Mouse (Mus musculus) neural tube, embryonic 11.5 days (tissue): ENCODE data around the gene Rnf41. TPM values are rescaled to one million over a fixed set of nuclear protein-coding genes. Genes with fewer than 3 reads are reported as not detected.
A peak's percentile ranks its signal among the peaks of the same experiment; 100 is the strongest.

Source experiments
- ATAC-seq: fragments of 200-750 bp; cut with Nextera tagmentation; 2 replicates; pipeline ENCODE4 v1.8.0; 2017; ENCODE audit warnings: moderate number of reproducible peaks, mild to moderate bottlenecking, moderate TSS enrichment, moderate library complexity; ENCODE audit not compliant: insufficient read depth, low FRiP score, low TSS enrichment
- DNase-seq: peaks from one replicate; pipeline ENCODE4 v3.0.0-alpha.2; 2015; ENCODE audit warnings: low spot score
- H3K27ac ChIP-seq: fragments of 300-500 bp; sonication (generic); 2 replicates; pipeline ENCODE4 v1.5.1; 2014; ENCODE audit warnings: low read depth, mild to moderate bottlenecking, low read length
- H3K27me3 ChIP-seq: fragments of 300-500 bp; sonication (generic); 2 replicates; pipeline ENCODE4 v1.6.1; 2014; ENCODE audit warnings: mild to moderate bottlenecking, low read length, mixed read lengths; ENCODE audit not compliant: control insufficient read depth, insufficient read depth
- H3K36me3 ChIP-seq: fragments of 300-500 bp; sonication (generic); 2 replicates; pipeline ENCODE4 v1.6.1; 2014; ENCODE audit warnings: mild to moderate bottlenecking, low read length, moderate library complexity, mixed read lengths; ENCODE audit not compliant: control insufficient read depth, insufficient read depth
- H3K4me1 ChIP-seq: fragments of 300-500 bp; sonication (generic); 2 replicates; pipeline ENCODE4 v1.6.1; 2014; ENCODE audit warnings: low read length, mixed read lengths; ENCODE audit not compliant: control insufficient read depth, insufficient read depth
- H3K4me2 ChIP-seq: fragments of 300-500 bp; sonication (generic); 2 replicates; pipeline ENCODE4 v1.6.1; 2014; ENCODE audit warnings: low read depth, mild to moderate bottlenecking, moderate library complexity
- H3K4me3 ChIP-seq: fragments of 300-500 bp; sonication (generic); 2 replicates; pipeline ENCODE4 v1.5.1; 2014; ENCODE audit warnings: low read depth, low read length
- H3K9ac ChIP-seq: fragments of 300-500 bp; sonication (generic); 2 replicates; pipeline ENCODE4 v1.6.1; 2014; ENCODE audit warnings: mild to moderate bottlenecking, low read length
- H3K9me3 ChIP-seq: fragments of 300-500 bp; sonication (generic); 2 replicates; pipeline ENCODE4 v1.6.1; 2016; ENCODE audit warnings: low read length; ENCODE audit not compliant: control insufficient read depth
- WGBS: fragments of 180-500 bp; shearing (Covaris S2); extraction: QIAGEN DNeasy Blood & Tissue Kit; methylation state at CpG from one replicate; pipeline ENCODE4 v1.1.7; 2014; 5-methylcytosine and 5-hydroxymethylcytosine counted together
- polyA plus RNA-seq: library from polyadenylated mRNA; unstranded; fragments of >200 nt; fragmentation: Nextera tagmentation; extraction: Ambion mirVana; gene quantifications from 2 replicates; pipeline ENCODE4 v1.2.1, GENCODE M21; 2014

Gene Rnf41
- polyA plus RNA-seq, 1 experiment from 2014 or later = 46.8 TPM

GRCm38 (mm10) chr10:128441324-128442119, 30.1 kb downstream of the Rnf41 start:
- DNase-seq (no peak), ATAC-seq (no peak)
- H3K9me3 ChIP-seq = no peaks in the 10 kb centered on the region
- no peak overlapping the region for H3K9ac ChIP-seq
- peaks cover 18% of the 10 kb centered on the region for H3K36me3 ChIP-seq
- H3K4me3 ChIP-seq = no peak overlapping the region
- no peak overlapping the region for H3K4me2 ChIP-seq
- no peak overlapping the region for H3K27ac ChIP-seq
- 89% methylated on average over 10 of the region's 10 CpGs for WGBS
- H3K27me3 ChIP-seq = no peaks in the 10 kb centered on the region
- no peaks in the 10 kb centered on the region for H3K4me1 ChIP-seq

DNA sequence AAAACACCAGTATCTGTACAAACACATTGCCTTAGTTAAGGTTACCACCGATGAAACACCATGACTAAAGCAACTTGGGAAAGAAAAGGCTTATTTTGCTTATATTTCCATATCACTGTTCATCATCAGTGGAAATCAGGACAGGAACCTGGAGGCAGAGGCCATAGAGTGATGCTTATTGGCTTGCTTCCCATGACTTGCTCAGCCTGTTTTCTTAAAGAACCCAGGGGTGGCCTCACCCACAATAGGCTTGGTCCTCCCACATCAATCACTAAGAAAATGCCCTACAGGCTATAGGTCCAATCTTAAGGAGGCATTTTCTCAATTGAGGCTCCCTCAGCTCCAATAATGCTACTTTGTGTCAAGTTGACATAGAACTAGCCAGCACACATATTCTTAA, 31.3 kb downstream of the Rnf41 start:
- Histone ChIP-seq H3K4me1 (no peaks in the 10 kb centered on the region), H3K4me3 (no peak overlapping the region), H3K27me3 (no peaks in the 10 kb centered on the region), H3K4me2 (no peak overlapping the region), H3K36me3 (peaks cover 10% of the 10 kb centered on the region), H3K27ac (no peak overlapping the region), H3K9me3 (no peaks in the 10 kb centered on the region), H3K9ac (no peak overlapping the region)
- no peak for ATAC-seq
- no peak for DNase-seq
- 84% methylated on average over 1 of the region's 1 CpGs for WGBS

DNA sequence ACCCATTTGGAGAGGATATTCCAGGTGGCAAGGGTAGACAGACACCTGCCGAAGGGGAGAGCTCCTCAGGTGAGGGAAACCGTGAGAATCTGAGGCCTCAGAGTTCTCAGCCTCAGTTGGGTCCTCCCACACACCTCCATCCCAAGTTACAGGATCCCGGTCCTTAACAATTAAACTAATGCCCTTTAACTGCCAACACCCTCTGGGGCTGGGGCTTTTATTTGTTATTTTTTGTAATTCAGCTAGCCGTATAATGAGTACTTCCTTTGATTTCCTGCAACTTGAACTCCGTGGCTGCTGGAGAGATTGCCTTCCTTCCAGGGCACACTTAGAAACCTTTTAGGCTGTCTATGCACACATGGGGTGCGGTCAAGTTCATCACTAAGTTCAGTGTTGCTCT, 32.9 kb downstream of the Rnf41 start:
- Histone ChIP-seq H3K9ac (no peak overlapping the region), H3K9me3 (no peaks in the 10 kb centered on the region), H3K27ac (no peak overlapping the region), H3K4me2 (no peak overlapping the region), H3K4me3 (no peak overlapping the region), H3K27me3 (no peaks in the 10 kb centered on the region), H3K4me1 (no peaks in the 10 kb centered on the region), H3K36me3 (no peaks in the 10 kb centered on the region)
- 75% methylated on average over 6 of the region's 6 CpGs for WGBS
- ATAC-seq = no peak
- DNase-seq = no peak

DNA sequence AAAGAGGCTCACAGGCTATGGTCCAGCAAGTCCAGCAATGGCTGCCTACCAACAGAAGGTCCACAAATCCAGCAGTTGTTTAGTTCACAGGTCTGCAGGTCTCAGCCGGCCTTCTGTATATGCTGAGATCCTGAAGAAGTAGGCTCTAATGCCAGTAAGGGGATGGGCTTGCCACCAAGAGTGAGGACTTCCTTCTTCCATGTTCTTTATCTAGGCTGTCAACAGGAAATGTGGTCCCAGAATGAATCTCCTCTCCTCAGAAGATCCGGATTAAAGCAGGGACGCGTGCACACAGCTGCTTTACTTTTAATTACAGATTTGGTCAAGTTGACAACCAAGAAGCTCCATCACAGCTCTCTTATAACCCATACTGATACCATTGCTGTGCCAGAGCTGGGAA, 34.0 kb downstream of the Rnf41 start:
- ATAC-seq (no peak), DNase-seq (no peak)
- no peak overlapping the region for H3K4me2 ChIP-seq
- no peak overlapping the region for H3K4me3 ChIP-seq
- no peaks in the 10 kb centered on the region for H3K9me3 ChIP-seq
- no peak overlapping the region for H3K27ac ChIP-seq
- H3K4me1 ChIP-seq = no peaks in the 10 kb centered on the region
- no peaks in the 10 kb centered on the region for H3K27me3 ChIP-seq
- H3K36me3 ChIP-seq = no peaks in the 10 kb centered on the region
- WGBS = 87% methylated on average over 4 of the region's 4 CpGs
- H3K9ac ChIP-seq = no peak overlapping the region

DNA sequence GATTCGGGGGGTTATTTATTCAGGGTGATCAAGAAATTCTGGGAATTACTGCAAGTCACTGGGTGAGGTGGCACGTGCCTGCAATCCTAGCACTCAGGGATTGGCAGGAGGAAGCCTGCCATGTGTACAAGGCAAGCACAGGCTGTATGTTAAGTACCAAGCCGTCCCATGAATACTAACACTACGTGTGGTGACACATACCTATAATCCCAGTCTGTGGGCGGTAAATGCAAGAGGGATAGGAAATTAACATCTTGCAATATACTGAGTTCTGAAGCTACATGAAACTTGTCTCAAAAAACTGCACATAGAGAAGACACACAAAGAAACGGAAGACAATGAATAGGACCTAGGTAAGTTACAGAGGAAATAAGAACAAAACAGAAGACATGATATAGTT, 39.6 kb downstream of the Rnf41 start:
- ATAC-seq = no peak
- 81% methylated on average over 6 of the region's 6 CpGs for WGBS
- Histone ChIP-seq H3K9ac (no peak overlapping the region), H3K4me1 (no peaks in the 10 kb centered on the region), H3K27ac (no peak overlapping the region), H3K4me3 (no peak overlapping the region), H3K36me3 (no peaks in the 10 kb centered on the region), H3K27me3 (no peaks in the 10 kb centered on the region), H3K4me2 (no peak overlapping the region), H3K9me3 (no peaks in the 10 kb centered on the region)
- no peak for DNase-seq

DNA sequence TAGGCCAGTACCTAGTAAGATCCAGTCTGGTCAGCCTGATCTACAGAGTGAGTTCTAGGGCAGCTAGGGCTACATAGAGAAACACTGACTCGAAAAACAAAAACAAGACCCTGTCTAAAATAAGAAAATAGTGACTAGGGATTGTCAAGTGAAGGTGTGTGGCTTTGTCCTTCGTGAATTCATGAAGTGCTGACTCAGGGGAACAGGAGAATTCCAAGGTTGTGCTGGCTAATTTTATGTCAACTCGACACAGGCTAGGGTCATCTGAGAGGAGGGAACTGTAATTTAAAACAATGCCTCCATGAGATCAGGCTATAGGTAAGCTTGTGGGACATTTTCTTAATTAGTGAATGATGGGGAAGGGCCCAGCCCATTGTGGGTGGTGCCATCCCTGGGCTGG, 43.0 kb downstream of the Rnf41 start:
- no peak for DNase-seq
- 78% methylated on average over 3 of the region's 3 CpGs for WGBS
- Histone ChIP-seq H3K4me2 (no peak overlapping the region), H3K36me3 (no peaks in the 10 kb centered on the region), H3K4me1 (no peaks in the 10 kb centered on the region), H3K27ac (no peak overlapping the region), H3K4me3 (no peak overlapping the region), H3K9ac (no peak overlapping the region), H3K27me3 (no peaks in the 10 kb centered on the region), H3K9me3 (no peaks in the 10 kb centered on the region)
- no peak for ATAC-seq

GRCm38 (mm10) chr10:128455280-128455679, 43.8 kb downstream of the Rnf41 start:
- Histone ChIP-seq H3K36me3 (no peaks in the 10 kb centered on the region), H3K9ac (no peak overlapping the region), H3K4me1 (peaks cover 2% of the 10 kb centered on the region), H3K27me3 (no peaks in the 10 kb centered on the region), H3K9me3 (no peaks in the 10 kb centered on the region), H3K4me2 (0 out of 2 replicates have a peak overlapping the region, but pooled peaks have one; percentile 10), H3K27ac (no peak overlapping the region), H3K4me3 (no peak overlapping the region)
- 5% methylated on average over 6 of the region's 6 CpGs for WGBS
- ATAC-seq = no peak
- DNase-seq = peak; percentile 74

GRCm38 (mm10) chr10:128457676-128458075, 46.2 kb downstream of the Rnf41 start:
- H3K4me2 ChIP-seq = no peak overlapping the region
- 90% methylated on average over 6 of the region's 6 CpGs for WGBS
- DNase-seq (no peak), ATAC-seq (no peak)
- H3K27me3 ChIP-seq = no peaks in the 10 kb centered on the region
- no peak overlapping the region for H3K9ac ChIP-seq
- H3K4me1 ChIP-seq = peaks cover 10% of the 10 kb centered on the region
- peaks cover 6% of the 10 kb centered on the region; the same call in 1 of the 2 replicates for H3K36me3 ChIP-seq
- H3K4me3 ChIP-seq = no peak overlapping the region
- no peaks in the 10 kb centered on the region for H3K9me3 ChIP-seq
- no peak overlapping the region for H3K27ac ChIP-seq

GRCm38 (mm10) chr10:128458348-128458718, 46.9 kb downstream of the Rnf41 start:
- peak overlapping the region; percentile 95 for H3K27ac ChIP-seq
- no peaks in the 10 kb centered on the region for H3K9me3 ChIP-seq
- peak; percentile 76 for ATAC-seq
- H3K36me3 ChIP-seq = peaks cover 6% of the 10 kb centered on the region; the same call in 1 of the 2 replicates
- peak; percentile 93 for DNase-seq
- H3K4me2 ChIP-seq = peak overlapping the region; percentile 87
- peak overlapping the region; percentile 96 for H3K9ac ChIP-seq
- H3K4me1 ChIP-seq = peaks cover 10% of the 10 kb centered on the region
- 0% methylated on average over 29 of the region's 29 CpGs for WGBS
- peak overlapping the region; percentile 72 for H3K4me3 ChIP-seq
- no peaks in the 10 kb centered on the region for H3K27me3 ChIP-seq
